Mouse (Mus musculus): Measurements from ENCODE around the gene 9130213A22Rik. TPM values are rescaled to one million over a fixed set of nuclear protein-coding genes. Genes with fewer than 3 reads are reported as not detected.
A peak's percentile ranks its signal among the peaks of the same experiment; 100 is the strongest.

9130213A22Rik gene
- polyA plus RNA-seq, 1 experiment from 2014 or later, result 0.32 TPM

DNA sequence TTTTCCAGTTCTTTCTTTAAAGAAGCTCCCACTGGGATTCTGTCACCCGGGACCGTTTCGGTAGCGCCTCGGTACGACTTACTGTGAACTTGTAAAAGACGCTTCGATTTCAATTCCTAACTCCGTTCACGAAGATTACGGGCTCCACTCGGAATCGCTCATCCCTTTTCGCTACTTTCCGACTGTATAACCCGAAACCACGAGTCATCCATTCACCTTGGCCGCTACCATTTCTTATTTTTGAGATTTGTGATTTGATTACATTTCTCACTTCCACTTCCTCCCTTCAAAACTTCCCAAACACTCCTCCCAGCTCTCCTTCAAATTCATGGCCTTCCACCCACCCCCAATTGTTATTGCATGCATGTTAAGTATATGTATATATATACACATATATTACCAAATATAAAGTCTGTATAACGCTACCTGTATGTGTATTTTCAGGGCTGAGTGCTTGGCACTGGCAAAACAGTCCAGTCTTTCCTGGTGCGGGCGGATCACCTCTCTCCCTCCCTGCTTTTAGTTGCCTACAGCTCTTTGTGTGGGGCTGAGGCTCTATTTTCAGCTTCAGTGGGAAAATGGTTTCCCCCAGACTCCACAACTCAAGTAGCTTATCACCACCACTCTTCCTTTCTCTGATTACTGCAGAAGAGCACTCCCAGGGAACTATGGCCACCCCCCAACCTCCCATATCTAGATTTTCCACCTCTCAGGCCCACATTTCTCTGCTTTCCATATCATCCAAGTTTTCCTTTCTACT lies 11.2 kb downstream of the 9130213A22Rik start:
- WGBS, result 7% methylated on average over 21 of the region's 21 CpGs
- no peak for ATAC-seq (ENCODE audit: low read depth)
- Histone ChIP-seq H3K4me3 (peak overlapping the region; percentile 43), H3K4me1 (replicated peaks) (peaks cover 22% of the 10 kb centered on the region), H3K4me2 (peak overlapping the region; percentile 60), H3K36me3 (peaks cover 34% of the 10 kb centered on the region), H3K27me3 (peaks cover 32% of the 10 kb centered on the region), H3K9me3 (no peaks in the 10 kb centered on the region), H3K9ac (peak overlapping the region; percentile 58), H3K27ac (replicated peaks) (no peak overlapping the region)

DNA sequence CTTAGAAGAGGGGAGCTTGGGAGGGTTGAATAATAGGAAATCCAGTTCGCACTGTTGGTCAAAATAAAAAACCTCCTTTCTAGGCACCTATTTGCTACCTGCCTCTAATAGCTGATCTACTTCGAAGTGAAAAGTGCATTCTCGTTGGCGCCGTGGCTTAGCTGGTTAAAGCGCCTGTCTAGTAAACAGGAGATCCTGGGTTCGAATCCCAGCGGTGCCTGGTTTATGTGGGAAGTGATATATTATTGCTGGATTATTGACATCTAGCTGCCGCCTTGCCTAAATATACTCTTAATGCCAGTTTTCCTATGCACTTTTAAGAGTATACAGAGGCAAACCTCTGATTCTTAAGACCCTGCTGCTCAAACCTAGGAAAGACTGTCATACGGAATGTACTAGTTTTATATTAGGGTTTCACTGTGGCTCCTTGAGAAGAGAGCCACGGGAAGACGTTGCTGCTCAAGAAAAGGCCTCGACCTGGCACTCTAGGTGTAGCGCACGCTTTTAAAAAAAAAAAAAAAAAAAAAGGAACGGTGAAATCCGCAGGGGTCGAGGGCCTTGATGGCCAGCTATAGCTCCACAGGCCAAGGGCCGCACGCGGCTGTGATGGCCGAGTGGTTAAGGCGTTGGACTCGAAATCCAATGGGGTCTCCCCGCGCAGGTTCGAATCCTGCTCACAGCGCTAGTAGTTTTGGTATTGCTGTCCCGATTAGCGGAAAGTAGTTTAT lies 11.9 kb downstream of the 9130213A22Rik start:
- no peaks in the 10 kb centered on the region for H3K9me3 ChIP-seq
- H3K36me3 ChIP-seq, result peaks cover 41% of the 10 kb centered on the region
- peak overlapping the region; percentile 43 for H3K4me3 ChIP-seq
- peak overlapping the region; percentile 58; the same call in 1 of the 2 replicates for H3K9ac ChIP-seq
- H3K27ac ChIP-seq (replicated peaks), result 0 out of 2 replicates have a peak overlapping the region, but pooled peaks have one; percentile 28
- H3K4me1 ChIP-seq (replicated peaks), result peaks cover 22% of the 10 kb centered on the region
- WGBS, result under 1% methylated on average over 30 of the region's 30 CpGs
- peak; percentile 53; the same call in 1 of the 2 replicates for ATAC-seq (ENCODE audit: low read depth)
- peaks cover 25% of the 10 kb centered on the region for H3K27me3 ChIP-seq
- peak overlapping the region; percentile 60 for H3K4me2 ChIP-seq

DNA sequence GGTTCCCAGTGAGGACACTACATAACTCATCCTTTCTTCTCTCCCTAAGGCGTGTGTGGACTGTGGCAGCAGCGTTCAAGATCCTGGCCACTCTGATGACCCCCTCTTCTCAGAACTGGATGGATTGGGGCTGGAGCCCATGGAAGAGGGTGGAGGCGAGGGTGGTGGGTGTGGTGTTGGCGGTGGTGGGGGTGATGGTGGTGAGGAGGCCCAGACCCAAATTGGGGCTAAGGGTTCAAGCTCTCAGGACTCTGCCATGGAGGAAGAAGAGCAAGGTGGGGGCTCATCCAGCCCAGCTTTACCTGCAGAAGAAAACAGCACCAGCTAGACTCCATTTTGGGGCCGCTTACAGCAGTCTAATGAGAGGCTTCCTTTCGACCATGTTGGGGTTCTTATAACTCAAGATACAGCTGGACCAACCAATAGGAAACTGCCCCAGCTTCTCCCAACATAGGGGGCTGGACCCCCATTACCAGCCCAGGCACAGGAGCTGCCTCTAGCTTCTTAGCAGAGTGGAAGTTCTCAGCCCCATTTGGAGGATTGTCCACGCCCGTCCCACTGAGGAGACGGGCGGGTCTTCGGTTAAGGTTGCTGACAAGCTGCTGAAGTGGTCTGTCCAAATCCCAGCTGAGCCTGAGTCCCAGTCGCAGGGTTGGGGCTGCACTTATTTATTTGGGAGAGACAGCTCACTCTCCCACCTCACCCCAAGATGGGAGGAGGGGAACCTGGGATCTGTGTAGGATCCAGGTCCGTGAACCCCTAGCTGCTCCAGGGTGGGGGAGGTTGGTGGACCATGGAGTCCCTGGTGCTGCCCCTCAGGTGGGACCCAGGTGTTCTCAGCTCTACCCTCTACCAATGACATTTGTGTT lies 13.1 kb downstream of the 9130213A22Rik start:
- H3K4me1 ChIP-seq (replicated peaks), result peaks cover 22% of the 10 kb centered on the region
- peaks cover 13% of the 10 kb centered on the region; the same call in 1 of the 2 replicates for H3K27me3 ChIP-seq
- no peak overlapping the region for H3K4me2 ChIP-seq
- H3K9me3 ChIP-seq, result no peaks in the 10 kb centered on the region
- ATAC-seq (ENCODE audit: low read depth), result no peak
- no peak overlapping the region for H3K9ac ChIP-seq
- WGBS, result 86% methylated on average over 13 of the region's 13 CpGs
- peaks cover 54% of the 10 kb centered on the region for H3K36me3 ChIP-seq
- H3K27ac ChIP-seq (replicated peaks), result no peak overlapping the region
- no peak overlapping the region for H3K4me3 ChIP-seq

DNA sequence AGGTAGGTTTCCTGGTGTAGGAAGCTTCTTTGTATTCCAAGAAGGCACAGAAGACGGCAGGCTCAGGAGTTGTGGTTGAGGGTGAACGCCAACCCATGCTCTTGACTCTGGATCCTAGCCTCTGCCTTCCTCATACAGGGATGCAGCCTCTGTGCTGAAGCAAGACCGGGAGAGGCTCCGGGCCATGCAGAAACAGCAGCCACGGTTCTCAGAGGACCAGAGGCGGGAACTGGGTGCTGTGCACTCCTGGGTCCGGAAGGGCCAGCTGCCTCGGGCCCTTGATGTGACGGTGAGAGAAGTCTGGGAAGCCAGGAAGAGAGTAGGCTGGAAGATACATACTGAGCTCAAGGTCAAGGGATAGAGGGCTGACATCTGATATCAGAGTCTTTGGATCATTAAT lies 14.2 kb downstream of the 9130213A22Rik start:
- H3K4me2 ChIP-seq, result no peak overlapping the region
- 95% methylated on average over 9 of the region's 9 CpGs for WGBS
- no peak overlapping the region for H3K4me3 ChIP-seq
- peaks cover 64% of the 10 kb centered on the region for H3K36me3 ChIP-seq
- H3K27me3 ChIP-seq, result peaks cover 5% of the 10 kb centered on the region; the same call in 1 of the 2 replicates
- H3K9me3 ChIP-seq, result no peaks in the 10 kb centered on the region
- H3K9ac ChIP-seq, result no peak overlapping the region
- peaks cover 22% of the 10 kb centered on the region for H3K4me1 ChIP-seq (replicated peaks)
- no peak for ATAC-seq (ENCODE audit: low read depth)
- H3K27ac ChIP-seq (replicated peaks), result no peak overlapping the region

DNA sequence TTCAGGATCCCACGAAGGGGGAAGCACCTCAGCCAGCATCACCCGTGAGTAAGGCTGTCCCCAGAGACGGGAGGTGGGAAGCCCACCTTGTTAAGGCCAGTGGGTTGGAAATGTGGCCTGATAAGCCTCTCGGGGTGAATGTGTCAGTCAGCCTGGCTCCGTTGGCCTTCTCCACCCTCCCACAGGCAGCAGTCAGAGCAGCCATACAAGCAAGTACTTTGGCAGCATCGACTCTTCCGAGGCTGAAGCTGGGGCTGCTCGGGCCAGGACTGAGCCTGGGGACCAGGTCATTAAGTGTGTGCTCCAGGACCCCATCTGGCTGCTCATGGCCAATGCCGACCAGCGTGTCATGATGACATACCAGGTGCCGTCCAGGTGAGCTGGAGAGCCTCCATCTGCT lies 14.7 kb downstream of the 9130213A22Rik start:
- no peak for ATAC-seq (ENCODE audit: low read depth)
- Histone ChIP-seq H3K27me3 (no peaks in the 10 kb centered on the region), H3K4me3 (no peak overlapping the region), H3K4me2 (no peak overlapping the region), H3K36me3 (peaks cover 70% of the 10 kb centered on the region), H3K4me1 (replicated peaks) (peaks cover 22% of the 10 kb centered on the region), H3K27ac (replicated peaks) (no peak overlapping the region), H3K9ac (no peak overlapping the region), H3K9me3 (no peaks in the 10 kb centered on the region)
- 93% methylated on average over 11 of the region's 11 CpGs for WGBS

DNA sequence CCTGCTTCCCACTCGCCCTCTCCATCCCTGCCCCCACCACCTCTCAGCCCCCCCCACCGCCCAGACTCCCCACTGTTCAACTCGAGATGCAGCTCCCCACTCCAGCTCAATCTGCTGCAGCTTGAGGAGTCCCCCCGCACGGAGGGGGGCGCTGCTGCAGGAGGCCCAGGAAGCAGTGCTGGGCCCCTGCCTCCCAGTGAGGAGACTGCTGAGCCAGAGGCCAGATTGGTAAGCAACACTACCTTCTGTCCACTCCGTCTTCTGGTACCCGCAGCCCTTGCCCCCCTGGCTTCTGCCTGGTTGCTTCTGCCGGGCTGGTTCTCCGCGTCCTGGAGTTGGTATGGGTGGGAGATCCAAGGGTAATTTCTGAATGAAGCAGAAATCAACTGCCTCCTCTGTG lies 15.5 kb downstream of the 9130213A22Rik start:
- 85% methylated on average over 11 of the region's 11 CpGs for WGBS
- H3K4me1 ChIP-seq (replicated peaks), result peaks cover 16% of the 10 kb centered on the region
- ATAC-seq (ENCODE audit: low read depth), result no peak
- H3K4me2 ChIP-seq, result no peak overlapping the region
- no peak overlapping the region for H3K9ac ChIP-seq
- H3K36me3 ChIP-seq, result peaks cover 78% of the 10 kb centered on the region
- H3K27ac ChIP-seq (replicated peaks), result no peak overlapping the region
- H3K27me3 ChIP-seq, result no peaks in the 10 kb centered on the region
- no peaks in the 10 kb centered on the region for H3K9me3 ChIP-seq
- no peak overlapping the region for H3K4me3 ChIP-seq

DNA sequence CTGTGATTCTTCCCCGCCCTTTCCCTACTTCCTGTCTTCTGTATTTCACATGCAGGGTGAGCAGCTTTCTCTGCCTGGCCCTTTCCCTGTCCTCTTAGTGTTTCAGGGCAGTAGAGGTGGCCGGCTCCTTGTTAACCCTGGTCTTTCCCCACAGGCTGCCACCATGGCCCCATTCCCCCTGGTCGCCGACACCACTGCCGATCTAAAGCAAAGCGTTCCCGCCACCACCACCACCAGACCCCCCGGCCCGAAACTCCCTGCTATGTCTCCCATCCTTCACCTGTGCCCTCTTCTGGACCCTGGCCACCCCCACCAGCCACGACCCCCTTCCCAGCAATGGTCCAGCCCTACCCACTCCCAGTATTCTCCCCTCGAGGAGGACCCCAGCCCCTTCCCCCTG lies 16.1 kb downstream of the 9130213A22Rik start:
- Histone ChIP-seq H3K27me3 (no peaks in the 10 kb centered on the region), H3K4me1 (replicated peaks) (peaks cover 12% of the 10 kb centered on the region), H3K9ac (no peak overlapping the region), H3K4me2 (no peak overlapping the region), H3K27ac (replicated peaks) (no peak overlapping the region), H3K9me3 (no peaks in the 10 kb centered on the region), H3K36me3 (peaks cover 83% of the 10 kb centered on the region), H3K4me3 (no peak overlapping the region)
- no peak for ATAC-seq (ENCODE audit: low read depth)
- WGBS, result 91% methylated on average over 11 of the region's 11 CpGs

DNA sequence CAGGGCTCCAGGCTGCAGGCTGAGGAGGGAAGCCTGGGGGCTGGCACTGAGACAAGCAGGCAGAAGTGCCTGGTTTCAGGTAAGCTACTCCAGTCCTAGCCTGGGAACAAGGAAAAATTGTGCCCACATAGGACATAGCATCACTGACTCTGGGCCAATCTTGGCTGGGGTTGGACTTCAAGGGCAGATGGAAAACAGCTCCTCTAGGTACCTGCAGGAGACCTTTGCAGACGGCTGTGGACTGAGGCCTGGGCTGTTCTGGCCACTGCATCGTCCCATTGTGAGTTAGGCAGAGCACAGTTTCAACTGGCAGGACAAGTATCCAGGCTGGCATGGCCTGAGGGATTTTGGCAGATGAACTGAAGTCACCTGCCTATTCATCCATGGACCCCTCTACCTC lies 16.6 kb downstream of the 9130213A22Rik start:
- no peak for ATAC-seq (ENCODE audit: low read depth)
- Histone ChIP-seq H3K27ac (replicated peaks) (no peak overlapping the region), H3K9me3 (no peaks in the 10 kb centered on the region), H3K9ac (no peak overlapping the region), H3K4me1 (replicated peaks) (peaks cover 13% of the 10 kb centered on the region), H3K36me3 (peaks cover 88% of the 10 kb centered on the region), H3K4me2 (no peak overlapping the region), H3K27me3 (no peaks in the 10 kb centered on the region), H3K4me3 (no peak overlapping the region)
- 98% methylated on average over 2 of the region's 2 CpGs for WGBS

DNA sequence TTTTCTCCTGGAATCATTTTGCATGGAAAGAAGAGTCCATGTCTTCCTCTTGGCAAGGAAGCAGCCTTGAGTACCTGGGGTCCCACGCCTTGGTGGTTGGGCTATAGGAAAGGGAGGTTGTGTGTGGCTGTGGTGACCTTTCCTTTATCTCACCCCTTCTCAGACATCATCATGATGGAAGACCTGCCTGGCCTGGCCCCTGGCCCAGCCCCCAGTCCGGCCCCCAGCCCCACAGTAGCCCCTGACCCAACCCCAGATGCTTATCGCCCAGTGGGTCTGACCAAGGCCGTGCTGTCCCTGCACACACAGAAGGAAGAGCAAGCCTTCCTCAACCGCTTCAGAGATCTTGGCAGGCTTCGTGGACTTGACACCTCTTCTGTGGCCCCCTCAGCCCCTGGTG lies 17.2 kb downstream of the 9130213A22Rik start:
- H3K9ac ChIP-seq, result no peak overlapping the region
- no peak overlapping the region for H3K4me3 ChIP-seq
- H3K27me3 ChIP-seq, result no peaks in the 10 kb centered on the region
- H3K9me3 ChIP-seq, result no peaks in the 10 kb centered on the region
- 89% methylated on average over 6 of the region's 6 CpGs for WGBS
- H3K4me1 ChIP-seq (replicated peaks), result peaks cover 15% of the 10 kb centered on the region
- no peak for ATAC-seq (ENCODE audit: low read depth)
- no peak overlapping the region for H3K27ac ChIP-seq (replicated peaks)
- H3K4me2 ChIP-seq, result no peak overlapping the region
- peaks cover 90% of the 10 kb centered on the region for H3K36me3 ChIP-seq

DNA sequence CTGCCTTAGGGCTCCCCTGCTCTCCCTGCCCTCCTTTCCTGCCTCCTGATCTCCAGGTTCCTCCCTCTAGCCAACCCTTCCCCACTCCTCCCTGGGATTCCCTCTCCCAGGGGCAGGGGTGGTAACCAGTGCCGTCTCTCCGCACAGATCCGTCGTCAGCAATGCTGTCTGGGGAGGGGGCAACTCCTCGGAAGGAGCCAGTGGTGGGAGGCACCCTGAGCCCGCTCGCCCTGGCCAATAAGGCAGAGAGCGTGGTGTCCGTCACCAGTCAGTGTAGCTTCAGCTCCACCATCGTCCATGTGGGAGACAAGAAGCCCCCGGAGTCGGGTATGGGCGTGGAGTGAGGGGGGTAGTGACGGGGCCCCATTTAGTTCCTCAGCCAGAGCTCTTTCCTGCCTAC lies 17.9 kb downstream of the 9130213A22Rik start:
- H3K9ac ChIP-seq, result no peak overlapping the region
- peaks cover 89% of the 10 kb centered on the region for H3K36me3 ChIP-seq
- 91% methylated on average over 14 of the region's 14 CpGs for WGBS
- no peaks in the 10 kb centered on the region for H3K9me3 ChIP-seq
- H3K27me3 ChIP-seq, result no peaks in the 10 kb centered on the region
- H3K27ac ChIP-seq (replicated peaks), result no peak overlapping the region
- H3K4me2 ChIP-seq, result no peak overlapping the region
- no peak for ATAC-seq (ENCODE audit: low read depth)
- H3K4me3 ChIP-seq, result no peak overlapping the region
- peaks cover 17% of the 10 kb centered on the region for H3K4me1 ChIP-seq (replicated peaks)

DNA sequence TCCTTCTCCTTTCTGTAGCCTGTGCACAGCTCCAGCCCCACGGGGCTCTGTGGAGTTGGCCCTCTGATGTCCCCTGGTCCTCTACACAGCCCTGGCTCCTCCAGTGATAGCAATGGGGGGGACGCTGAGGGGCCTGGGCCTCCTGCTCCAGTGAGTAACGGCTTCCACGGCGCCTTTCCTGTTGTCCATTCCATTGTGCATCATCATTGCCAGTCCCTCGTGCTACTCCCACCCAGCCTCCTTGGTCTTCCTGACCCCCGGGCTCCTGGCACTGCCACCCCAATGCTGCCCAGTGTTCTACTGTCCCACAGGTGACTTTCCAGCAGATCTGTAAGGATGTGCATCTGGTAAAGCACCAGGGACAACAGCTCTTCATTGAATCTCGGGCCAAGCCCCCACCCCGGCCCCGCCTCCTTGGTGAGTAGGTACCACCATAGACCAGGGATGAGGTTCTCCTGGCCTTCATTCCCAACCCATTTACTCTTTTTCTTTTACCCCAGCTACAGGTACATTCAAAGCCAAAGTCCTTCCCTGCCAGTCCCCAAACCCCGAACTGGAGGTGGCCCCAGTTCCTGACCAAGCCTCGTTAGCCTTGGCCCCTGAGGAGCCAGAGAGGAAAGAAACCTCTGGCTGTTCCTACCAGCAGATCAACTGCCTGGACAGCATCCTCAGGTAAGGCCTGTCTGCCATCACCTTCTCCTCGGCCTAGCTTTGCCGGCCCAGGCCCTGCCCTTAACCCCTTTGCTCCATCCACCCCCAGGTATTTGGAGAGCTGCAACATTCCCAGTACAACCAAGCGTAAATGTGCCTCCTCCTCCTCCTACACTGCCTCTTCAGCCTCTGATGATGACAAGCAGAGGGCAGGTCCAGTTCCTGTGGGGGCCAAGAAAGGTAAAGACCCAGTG lies 18.6 kb downstream of the 9130213A22Rik start:
- no peak overlapping the region for H3K27ac ChIP-seq (replicated peaks)
- WGBS, result 92% methylated on average over 15 of the region's 15 CpGs
- no peak for ATAC-seq (ENCODE audit: low read depth)
- no peaks in the 10 kb centered on the region for H3K9me3 ChIP-seq
- H3K4me2 ChIP-seq, result no peak overlapping the region
- no peaks in the 10 kb centered on the region for H3K27me3 ChIP-seq
- H3K4me3 ChIP-seq, result no peak overlapping the region
- peaks cover 24% of the 10 kb centered on the region for H3K4me1 ChIP-seq (replicated peaks)
- peaks cover 82% of the 10 kb centered on the region for H3K36me3 ChIP-seq
- no peak overlapping the region for H3K9ac ChIP-seq
